Mouse (Mus musculus) intestine, embryonic 16.5 days (tissue): Measurements from ENCODE around the gene Map4. TPM values are rescaled to one million over a fixed set of nuclear protein-coding genes. Genes with fewer than 3 reads are reported as not detected.

Experiments used
- ATAC-seq: fragments of 200-750 bp; cut with Nextera tagmentation; 2 replicates; pipeline ENCODE4 v1.8.0; 2017; ENCODE audit warnings: moderate TSS enrichment, moderate library complexity
- H3K27ac ChIP-seq: fragments of 300-500 bp; sonication (generic); 2 replicates; pipeline ENCODE4 v1.5.1; 2014; ENCODE audit warnings: mild to moderate bottlenecking, low read length
- H3K27me3 ChIP-seq: fragments of 300-500 bp; sonication (generic); replicated peaks from 2 replicates; pipeline ENCODE4 v1.6.1; 2014; ENCODE audit warnings: low read length, control low read depth, mixed read lengths; ENCODE audit not compliant: control insufficient read depth, insufficient read depth
- H3K36me3 ChIP-seq: fragments of 300-500 bp; sonication (generic); 2 replicates; pipeline ENCODE4 v1.6.1; 2014; ENCODE audit warnings: low read length, control low read depth; ENCODE audit not compliant: control insufficient read depth, insufficient read depth
- H3K4me1 ChIP-seq: fragments of 300-500 bp; sonication (generic); 2 replicates; pipeline ENCODE4 v1.6.1; 2014; ENCODE audit warnings: low read length, control low read depth, mixed read lengths; ENCODE audit not compliant: control insufficient read depth, insufficient read depth
- H3K4me2 ChIP-seq: fragments of 300-500 bp; sonication (generic); 2 replicates; pipeline ENCODE4 v1.6.1; 2014; ENCODE audit warnings: low read depth, low read length, control low read depth
- H3K4me3 ChIP-seq: fragments of 300-500 bp; sonication (generic); 2 replicates; pipeline ENCODE4 v1.5.1; 2014; ENCODE audit warnings: mild to moderate bottlenecking, low read length
- H3K9ac ChIP-seq: fragments of 300-500 bp; sonication (generic); 2 replicates; pipeline ENCODE4 v1.6.1; 2014; ENCODE audit warnings: low read depth, low read length
- H3K9me3 ChIP-seq: fragments of 300-500 bp; sonication (generic); 2 replicates; pipeline ENCODE4 v1.6.1; 2016; ENCODE audit warnings: low read length, control low read depth; ENCODE audit not compliant: control insufficient read depth
- WGBS: fragments of 180-500 bp; shearing (Covaris S2); extraction: QIAGEN DNeasy Blood & Tissue Kit; methylation state at CpG from one replicate; pipeline ENCODE4 v1.1.7; 2014; 5-methylcytosine and 5-hydroxymethylcytosine counted together
- polyA plus RNA-seq: library from polyadenylated mRNA; unstranded; fragments of >200 nt; fragmentation: Nextera tagmentation; extraction: Ambion mirVana; gene quantifications from 2 replicates; pipeline ENCODE4 v1.2.1, GENCODE M21; 2015

The Map4 gene
- polyA plus RNA-seq, 1 experiment from 2014 or later: 52.8 TPM

GRCm38 (mm10) chr9:110047260-110047659 lies 116.0 kb downstream of the Map4 start:
- H3K36me3 ChIP-seq: no peaks in the 10 kb centered on the region
- H3K27me3 ChIP-seq: no peaks in the 10 kb centered on the region
- no peak overlapping the region for H3K27ac ChIP-seq
- H3K4me1 ChIP-seq: no peaks in the 10 kb centered on the region
- no peaks in the 10 kb centered on the region for H3K9me3 ChIP-seq
- no peak for ATAC-seq
- H3K9ac ChIP-seq: no peak overlapping the region
- H3K4me2 ChIP-seq: no peak overlapping the region
- H3K4me3 ChIP-seq: no peak overlapping the region

GRCm38 (mm10) chr9:110047857-110048256 lies 116.6 kb downstream of the Map4 start:
- no peaks in the 10 kb centered on the region for H3K27me3 ChIP-seq
- H3K4me2 ChIP-seq: no peak overlapping the region
- no peak overlapping the region for H3K27ac ChIP-seq
- no peaks in the 10 kb centered on the region for H3K4me1 ChIP-seq
- WGBS: 55% methylated on average over 3 of the region's 3 CpGs
- no peaks in the 10 kb centered on the region for H3K9me3 ChIP-seq
- ATAC-seq: no peak
- no peaks in the 10 kb centered on the region for H3K36me3 ChIP-seq
- no peak overlapping the region for H3K4me3 ChIP-seq
- no peak overlapping the region for H3K9ac ChIP-seq

DNA sequence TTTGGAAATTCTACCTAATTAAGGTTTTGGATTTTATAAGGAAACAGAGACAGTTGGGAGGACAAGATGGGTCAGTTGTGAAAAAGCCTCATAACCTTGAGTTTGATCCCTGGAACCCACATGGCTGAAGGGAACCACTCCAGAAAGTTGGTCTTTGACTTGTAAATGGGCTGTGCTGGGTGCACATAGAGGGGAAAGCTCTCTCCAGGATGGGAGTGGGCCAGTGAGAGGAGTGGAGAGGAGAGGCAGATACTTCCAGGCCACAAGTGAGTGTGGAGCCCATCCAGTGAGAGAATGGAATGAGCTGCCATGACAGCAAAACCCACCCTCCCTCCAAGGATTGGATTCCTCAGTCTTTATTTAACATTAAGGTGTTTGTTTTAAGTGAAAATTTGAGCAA lies 119.9 kb downstream of the Map4 start:
- Histone ChIP-seq H3K4me1 (no peaks in the 10 kb centered on the region), H3K27me3 (no peaks in the 10 kb centered on the region), H3K4me2 (no peak overlapping the region), H3K4me3 (no peak overlapping the region), H3K27ac (no peak overlapping the region), H3K9ac (no peak overlapping the region), H3K9me3 (no peaks in the 10 kb centered on the region), H3K36me3 (no peaks in the 10 kb centered on the region)
- no peak for ATAC-seq

DNA sequence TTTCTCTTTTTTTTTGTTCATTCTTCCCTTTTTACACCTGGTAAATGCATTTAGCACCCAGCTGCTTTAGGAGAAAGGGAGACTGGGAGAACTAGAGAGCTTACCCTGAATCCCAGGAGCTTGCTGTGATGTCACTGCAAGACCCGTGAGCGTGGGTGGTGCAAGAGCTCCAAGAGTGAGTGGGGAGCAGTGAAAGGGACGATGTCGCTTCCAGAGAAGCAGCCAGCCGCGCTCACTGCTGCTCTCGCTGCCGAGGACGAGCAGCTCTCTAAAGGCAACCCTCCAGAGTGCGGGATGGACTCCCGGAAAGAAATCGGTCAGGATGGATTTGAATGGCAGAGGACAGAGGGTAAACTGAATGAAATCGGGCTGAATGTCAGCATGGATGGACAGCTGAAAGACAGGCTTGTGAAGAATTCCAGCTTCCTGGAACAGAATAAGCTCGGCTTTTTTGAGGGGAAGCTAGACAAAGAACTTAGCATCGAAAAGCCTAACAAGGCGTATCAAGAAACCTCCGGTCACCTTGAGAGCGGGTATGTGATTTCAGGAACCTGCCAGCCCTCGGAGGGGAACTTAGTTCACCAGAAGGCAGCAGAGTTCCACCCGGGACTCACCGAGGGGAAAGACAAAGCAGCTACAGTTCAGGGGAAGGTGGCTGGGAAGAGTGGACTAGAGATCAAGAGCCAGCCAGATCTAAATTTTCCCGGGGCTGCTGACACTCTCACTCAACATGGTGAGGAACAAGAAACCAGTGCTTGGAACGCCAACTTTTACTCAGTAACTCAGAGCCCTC lies 120.8 kb downstream of the Map4 start:
- Histone ChIP-seq H3K4me1 (0 out of 2 replicates have a peak, but pooled peaks cover 3% of the 10 kb centered on the region), H3K36me3 (no peaks in the 10 kb centered on the region), H3K27me3 (no peaks in the 10 kb centered on the region), H3K9ac (peak overlapping the region; percentile 19; the same call in 1 of the 2 replicates), H3K4me2 (no peak overlapping the region), H3K4me3 (no peak overlapping the region), H3K9me3 (no peaks in the 10 kb centered on the region), H3K27ac (no peak overlapping the region)
- WGBS: 63% methylated on average over 23 of the region's 23 CpGs
- ATAC-seq: no peak

DNA sequence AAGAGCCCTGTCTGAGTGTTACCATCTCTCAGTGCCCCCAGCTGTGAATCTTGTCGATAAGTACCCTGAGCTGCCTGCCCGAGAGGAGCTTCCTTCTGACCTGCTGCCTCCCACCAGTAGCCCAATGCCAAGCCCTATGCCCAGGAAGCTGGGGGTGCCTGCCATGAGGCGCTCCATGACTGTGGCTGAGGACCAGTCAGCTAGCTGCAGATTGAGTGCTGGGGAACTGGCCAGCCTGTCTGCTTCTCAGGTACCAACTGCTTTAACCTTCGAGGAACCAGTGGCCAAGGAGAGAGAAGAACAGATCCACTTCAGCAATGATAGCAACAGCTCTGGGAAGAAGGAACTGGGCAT lies 121.7 kb downstream of the Map4 start:
- H3K4me2 ChIP-seq: no peak overlapping the region
- ATAC-seq: no peak
- no peaks in the 10 kb centered on the region for H3K27me3 ChIP-seq
- H3K36me3 ChIP-seq: no peaks in the 10 kb centered on the region
- no peak overlapping the region for H3K9ac ChIP-seq
- H3K4me1 ChIP-seq: 0 out of 2 replicates have a peak, but pooled peaks cover 5% of the 10 kb centered on the region
- H3K27ac ChIP-seq: no peak overlapping the region
- H3K9me3 ChIP-seq: no peaks in the 10 kb centered on the region
- 74% methylated on average over 4 of the region's 4 CpGs for WGBS
- H3K4me3 ChIP-seq: no peak overlapping the region

GRCm38 (mm10) chr9:110053305-110054079 lies 122.2 kb downstream of the Map4 start:
- Histone ChIP-seq H3K4me2 (no peak overlapping the region), H3K9me3 (no peaks in the 10 kb centered on the region), H3K4me3 (no peak overlapping the region), H3K4me1 (0 out of 2 replicates have a peak, but pooled peaks cover 5% of the 10 kb centered on the region), H3K36me3 (no peaks in the 10 kb centered on the region), H3K27ac (no peak overlapping the region), H3K9ac (no peak overlapping the region), H3K27me3 (no peaks in the 10 kb centered on the region)
- no peak for ATAC-seq
- 48% methylated on average over 8 of the region's 8 CpGs for WGBS

- Histone ChIP-seq H3K9ac (no peak overlapping the region), H3K27ac (no peak overlapping the region), H3K4me3 (no peak overlapping the region), H3K27me3 (no peaks in the 10 kb centered on the region), H3K4me2 (no peak overlapping the region), H3K9me3 (no peaks in the 10 kb centered on the region), H3K36me3 (no peaks in the 10 kb centered on the region), H3K4me1 (0 out of 2 replicates have a peak, but pooled peaks cover 5% of the 10 kb centered on the region)
- no peak for ATAC-seq
- WGBS: 79% methylated on average over 2 of the region's 2 CpGs
Measured at GRCm38 (mm10) chr9:110054080-110054421, 122.8 kb downstream of the Map4 start.

DNA sequence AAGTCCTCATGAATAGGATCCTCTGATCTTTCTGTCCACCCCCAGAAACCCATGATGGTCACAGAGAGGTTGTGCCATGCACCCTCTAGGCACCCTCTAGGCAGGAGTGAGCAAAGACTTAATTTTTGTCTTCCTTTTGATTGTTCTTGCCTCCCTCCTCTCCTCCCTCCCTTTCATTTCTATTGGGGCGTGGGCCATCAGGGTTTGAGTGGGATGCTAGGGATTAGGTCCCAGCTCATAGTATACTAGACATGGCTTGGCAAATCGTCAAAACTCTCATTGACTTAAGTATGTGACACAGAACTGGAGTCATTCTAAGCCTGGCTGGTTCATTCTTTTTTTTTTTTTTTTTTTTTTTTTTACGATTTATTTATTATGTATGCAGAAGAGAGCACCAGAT lies 123.5 kb downstream of the Map4 start:
- Histone ChIP-seq H3K27ac (no peak overlapping the region), H3K4me2 (no peak overlapping the region), H3K27me3 (no peaks in the 10 kb centered on the region), H3K9ac (no peak overlapping the region), H3K4me3 (no peak overlapping the region), H3K9me3 (no peaks in the 10 kb centered on the region), H3K4me1 (0 out of 2 replicates have a peak, but pooled peaks cover 5% of the 10 kb centered on the region), H3K36me3 (no peaks in the 10 kb centered on the region)
- ATAC-seq: no peak
- WGBS: 62% methylated on average over 3 of the region's 3 CpGs

DNA sequence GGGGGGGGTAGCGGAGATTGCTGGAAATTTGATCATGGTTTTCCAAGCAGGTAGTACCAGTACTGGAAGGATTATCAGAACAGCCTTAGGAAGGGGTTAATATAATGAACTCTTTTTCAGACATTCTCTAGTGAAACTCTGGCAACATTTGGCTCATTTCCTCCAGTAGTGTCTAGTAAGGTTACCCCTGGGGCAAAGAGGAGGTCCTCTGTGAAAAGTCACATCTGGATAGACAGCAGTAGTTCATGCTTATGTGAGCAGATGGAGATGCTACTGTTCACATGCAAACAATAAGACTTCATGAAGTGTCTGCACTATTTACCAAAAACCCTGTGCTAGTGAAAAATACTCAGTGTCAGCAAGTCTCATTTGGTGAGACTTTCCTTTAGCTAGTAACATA lies 125.9 kb downstream of the Map4 start:
- WGBS: 90% methylated on average over 1 of the region's 1 CpGs
- no peak overlapping the region for H3K4me3 ChIP-seq
- H3K4me2 ChIP-seq: no peak overlapping the region
- no peaks in the 10 kb centered on the region for H3K27me3 ChIP-seq
- H3K4me1 ChIP-seq: 0 out of 2 replicates have a peak, but pooled peaks cover 5% of the 10 kb centered on the region
- H3K36me3 ChIP-seq: no peaks in the 10 kb centered on the region
- H3K9ac ChIP-seq: no peak overlapping the region
- H3K9me3 ChIP-seq: no peaks in the 10 kb centered on the region
- no peak overlapping the region for H3K27ac ChIP-seq
- ATAC-seq: 0 out of 2 replicates have a peak, but pooled peaks have one; percentile 38
